Mouse (Mus musculus) erythroblast, embryonic 14.5 days (primary cell): ENCODE results near the gene Naa16.

Experiments
- GATA1 ChIP-seq: IDR thresholded peaks from 2 replicates; pipeline ENCODE4 v1.6.1; 2012; ENCODE audit warnings: low read length, inconsistent platforms, mixed read lengths
- TAL1 ChIP-seq: IDR thresholded peaks from 3 replicates; pipeline ENCODE4 v1.6.1; 2012; ENCODE audit warnings: low read length, inconsistent platforms, mixed read lengths

- TF ChIP-seq TAL1 = no peak
- no peak for TF ChIP-seq GATA1
Measured at GRCm38 (mm10) chr14:79293119-79293780, 97.3 kb downstream of the Naa16 start.
